Mouse (Mus musculus) left cerebral cortex, postnatal 14 days (tissue): Measurements from ENCODE around the gene Lrp1. TPM values are rescaled to one million over a fixed set of nuclear protein-coding genes. Genes with fewer than 3 reads are reported as not detected.

ENCODE experiments used
- DNase-seq, 2 experiments: peaks; one replicate each; pipeline ENCODE4 v3.0.0; 2021 to 2022; ENCODE audit warnings: low spot score in 2 of 2, mixed read lengths in 1 of 2
- intact Hi-C: fragments of 180-260 bp; cut with DNase I; formaldehyde crosslinking; loops from one replicate; pipeline ENCODE4 v1.15.1; 2025
- total RNA-seq, 2 experiments: library from RNA; stranded (reverse); gene quantifications; 2 replicates each; pipeline ENCODE4 v1.2.3; 2021

Gene Lrp1
- total RNA-seq, 2 experiments from 2014 or later: 285 to 305 TPM

- no peak for DNase-seq
- intact Hi-C loops: no loop called here
Observed at GRCm38 (mm10) chr10:127570937-127571641, 49.9 kb downstream of the Lrp1 start.

- DNase-seq: no peak
- intact Hi-C loops: no loop called here
Observed at GRCm38 (mm10) chr10:127570384-127570783, 50.6 kb downstream of the Lrp1 start.

- intact Hi-C loops: no loop called here
- DNase-seq: peak; percentile 82 to 85
Observed at GRCm38 (mm10) chr10:127569450-127569849, 51.5 kb downstream of the Lrp1 start.

- intact Hi-C loops: no loop called here
- DNase-seq: no peak
Observed at GRCm38 (mm10) chr10:127566553-127567326, 54.2 kb downstream of the Lrp1 start.

- intact Hi-C loops: no loop called here
- peak in 1 of 2 experiments; percentile 67 for DNase-seq
Observed at GRCm38 (mm10) chr10:127564301-127564700, 56.6 kb downstream of the Lrp1 start.

GRCm38 (mm10) chr10:127563840-127564239 lies 57.1 kb downstream of the Lrp1 start:
- intact Hi-C loops: no loop called here
- DNase-seq: no peak

GRCm38 (mm10) chr10:127561145-127561544 lies 59.8 kb downstream of the Lrp1 start:
- intact Hi-C loops: no loop called here
- DNase-seq: no peak

- intact Hi-C loops: no loop called here
- DNase-seq: no peak
Observed at GRCm38 (mm10) chr10:127557397-127557796, 63.6 kb downstream of the Lrp1 start.

GRCm38 (mm10) chr10:127555703-127556102 lies 65.2 kb downstream of the Lrp1 start:
- intact Hi-C loops: no loop called here
- DNase-seq: no peak

GRCm38 (mm10) chr10:127549892-127550291 lies 71.1 kb downstream of the Lrp1 start:
- intact Hi-C loops: no loop called here
- no peak for DNase-seq

GRCm38 (mm10) chr10:127548236-127548635 lies 72.7 kb downstream of the Lrp1 start:
- DNase-seq: no peak
- intact Hi-C loops: no loop called here

GRCm38 (mm10) chr10:127546505-127546904 lies 74.4 kb downstream of the Lrp1 start:
- no peak for DNase-seq
- intact Hi-C loops: no loop called here

- DNase-seq: no peak
- intact Hi-C loops: no loop called here
Observed at GRCm38 (mm10) chr10:127544375-127544774, 76.6 kb downstream of the Lrp1 start.

GRCm38 (mm10) chr10:127543916-127544315 lies 77.0 kb downstream of the Lrp1 start:
- no peak for DNase-seq
- intact Hi-C loops: no loop called here

- intact Hi-C loops: no loop called here
- no peak for DNase-seq
Observed at GRCm38 (mm10) chr10:127542720-127543119, 78.2 kb downstream of the Lrp1 start.

GRCm38 (mm10) chr10:127542084-127542483 lies 78.9 kb downstream of the Lrp1 start:
- intact Hi-C loops: no loop called here
- no peak for DNase-seq

GRCm38 (mm10) chr10:127541510-127541909 lies 79.4 kb downstream of the Lrp1 start:
- intact Hi-C loops: no loop called here
- no peak for DNase-seq

GRCm38 (mm10) chr10:127537854-127538583 lies 82.9 kb downstream of the Lrp1 start:
- peak; percentile 90 to 92 for DNase-seq

GRCm38 (mm10) chr10:127536586-127537314 lies 84.2 kb downstream of the Lrp1 start:
- intact Hi-C loops: loop anchor here (1.0 to 5.0 kb wide), 3 partner anchors 24 to 199 kb away; partner anchors contain the start of gene Stac3
- DNase-seq: peak; percentile 65 to 68

More at GRCm38 (mm10) chr10:127537854-127538583, 82.9 kb downstream of the Lrp1 start:
- intact Hi-C loops: loop anchor here (5.0 kb wide), 2 partner anchors 36 to 201 kb away; partner anchors contain the start of gene Stac3
